Mouse (Mus musculus): ENCODE data around the gene Yif1b.
"Not testable (repeated sequence)": the region's sequence is repeated elsewhere in the genome, so short reads cannot be mapped to it uniquely, and the experiment has no call there.

The Yif1b gene

DNA sequence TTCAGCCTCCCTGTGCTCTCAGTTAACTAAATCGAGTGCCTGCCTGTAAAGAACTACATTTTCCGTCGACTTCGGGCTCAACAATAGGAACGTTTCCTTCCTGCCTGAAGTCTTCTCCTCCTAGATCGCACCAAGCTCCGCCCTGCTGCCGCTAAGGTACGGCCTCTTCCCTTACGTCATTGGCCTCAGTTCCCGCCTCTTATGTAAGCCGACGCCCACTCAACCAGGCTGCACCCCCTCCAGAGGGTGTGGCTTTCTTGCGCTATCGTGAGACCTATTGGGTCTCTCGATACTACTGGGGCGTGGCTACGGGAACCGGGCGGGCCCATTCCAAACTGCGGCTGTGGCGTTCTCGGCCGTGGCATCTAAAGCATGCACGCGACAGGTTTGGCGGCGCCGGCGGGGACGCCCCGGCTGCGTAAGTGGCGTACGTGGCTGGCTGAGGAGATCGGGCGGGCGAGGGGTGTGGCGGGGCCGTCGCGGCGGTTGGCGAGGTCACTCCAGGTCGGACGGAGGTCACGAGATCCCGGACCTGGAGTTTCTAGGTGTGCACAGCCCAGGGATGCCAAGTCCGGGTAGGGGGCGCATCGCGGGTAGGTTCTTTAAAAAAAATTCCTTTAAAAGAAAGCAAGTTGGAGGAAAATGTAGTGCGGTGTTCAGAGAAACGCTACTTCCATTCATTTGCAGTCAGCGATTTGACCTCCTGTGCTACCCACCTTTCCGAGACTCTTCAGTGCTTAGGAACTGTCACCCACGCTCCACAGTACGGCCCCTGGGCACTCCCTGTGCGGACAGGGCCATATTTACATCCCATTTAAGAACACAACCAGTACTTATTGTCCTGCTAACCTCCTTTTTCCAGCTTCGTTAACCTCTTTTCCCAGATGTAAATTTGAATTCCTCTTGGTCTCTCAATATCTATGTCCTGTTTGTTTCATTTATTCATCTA, at the start of gene Yif1b:
TSS of gene Yif1b (plus strand) at position 311 of the 949 bp plus-strand sequence.
- peak; percentile 96 for ATAC-seq (ENCODE audit: insufficient number of reproducible peaks, low FRiP score, low TSS enrichment)

DNA sequence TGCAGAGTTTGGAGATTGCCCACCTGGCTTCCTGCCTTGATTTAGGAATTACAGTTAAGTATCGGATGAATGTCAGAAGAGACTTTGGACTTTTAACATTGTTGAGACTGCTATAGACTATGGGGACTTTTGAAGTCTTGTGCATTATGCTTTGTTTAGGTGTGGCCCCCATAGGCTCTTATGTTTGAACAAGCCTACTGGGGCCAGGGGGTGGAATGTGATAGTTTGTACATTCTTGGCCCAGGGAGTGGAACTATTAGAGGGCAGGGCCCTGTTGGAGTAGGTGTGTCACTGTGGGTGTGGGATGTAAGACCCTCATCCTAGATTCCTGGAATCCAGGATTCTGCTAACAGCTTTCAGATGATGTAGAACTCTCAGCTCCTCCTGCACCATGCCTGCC, 43.9 kb upstream of the Yif1b start:
- not testable (repeated sequence) for ATAC-seq (ENCODE audit: insufficient number of reproducible peaks, low FRiP score, low TSS enrichment)

DNA sequence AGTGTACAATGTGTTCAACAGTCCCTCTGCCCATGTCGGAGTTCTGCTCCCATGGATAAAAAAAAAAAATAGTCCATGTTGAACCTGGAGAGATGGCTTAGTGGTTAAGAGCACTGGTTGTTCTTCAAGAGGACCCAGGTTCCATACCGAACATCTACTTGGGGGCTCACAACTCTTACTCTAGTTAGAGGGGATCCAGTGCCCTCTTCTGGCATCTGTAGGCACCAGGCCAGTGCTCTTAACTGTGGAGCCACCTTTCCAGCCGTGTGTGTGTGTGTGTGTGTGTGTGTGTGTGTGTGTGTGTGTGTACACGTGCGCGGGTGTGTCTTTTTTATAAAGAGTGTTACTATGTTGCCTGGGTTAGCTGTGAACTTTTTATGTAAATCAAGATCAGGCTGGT, 35.6 kb upstream of the Yif1b start:
- no peak for ATAC-seq (ENCODE audit: insufficient number of reproducible peaks, low FRiP score, low TSS enrichment)

DNA sequence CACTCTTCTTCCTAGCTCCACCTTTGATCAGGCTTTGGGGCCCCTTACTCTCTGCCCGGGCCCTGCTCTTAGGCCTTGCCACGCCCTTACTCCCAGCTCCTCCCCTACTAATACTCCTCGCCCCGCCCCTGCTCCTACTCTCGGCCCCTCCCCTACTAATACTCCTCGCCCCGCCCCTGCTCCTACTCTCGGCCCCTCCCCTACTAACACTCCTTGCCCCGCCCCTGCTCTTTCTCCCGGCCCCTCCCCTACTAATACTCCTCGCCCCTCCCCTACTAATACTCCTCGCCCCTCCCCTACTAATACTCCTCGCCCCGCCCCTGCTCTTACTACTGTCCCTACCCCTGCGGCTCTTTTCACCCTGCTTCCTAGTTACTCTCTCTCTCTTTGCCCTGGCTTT, 27.1 kb upstream of the Yif1b start:
- not testable (repeated sequence) for ATAC-seq (ENCODE audit: insufficient number of reproducible peaks, low FRiP score, low TSS enrichment)

DNA sequence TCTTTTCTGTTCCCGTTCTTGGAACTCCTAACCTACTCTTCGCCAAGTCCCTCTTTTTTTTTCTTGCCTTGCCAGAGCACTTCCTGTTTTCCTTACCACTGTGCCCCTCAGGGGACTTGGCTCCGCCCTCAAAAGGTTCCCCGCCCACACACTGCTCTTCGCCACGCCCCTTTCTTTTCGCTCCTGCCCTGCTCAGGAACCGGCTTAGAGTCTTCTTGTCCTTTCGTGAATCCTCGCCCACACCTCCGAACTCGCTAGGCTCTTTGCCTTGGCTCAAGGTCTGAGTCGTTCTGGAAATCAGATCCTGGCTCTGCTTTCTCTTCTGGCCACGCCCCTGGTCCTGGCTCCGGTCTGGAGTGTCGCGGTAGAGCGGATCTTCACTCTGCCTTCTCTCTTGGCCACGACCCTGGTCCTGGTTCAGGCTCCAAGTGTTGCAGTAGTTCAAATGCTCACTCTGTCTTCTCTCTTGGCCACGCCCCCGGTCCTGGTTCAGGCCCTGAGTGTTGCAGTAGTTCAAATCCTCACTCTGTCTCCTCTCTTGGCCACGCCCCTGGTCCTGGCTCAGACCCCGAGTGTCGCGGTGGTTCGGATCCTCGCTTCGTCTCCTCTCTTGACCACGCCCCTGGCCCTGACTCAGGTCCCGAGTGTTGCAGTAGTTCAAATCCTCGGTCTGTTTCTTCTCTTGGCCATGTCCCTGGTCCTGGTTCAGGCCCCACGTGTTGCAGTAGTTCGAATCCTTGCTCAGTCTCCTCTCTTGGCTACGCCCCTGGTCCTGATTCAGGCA, 26.5 kb upstream of the Yif1b start:
- ATAC-seq (ENCODE audit: insufficient number of reproducible peaks, low FRiP score, low TSS enrichment), result no peak

DNA sequence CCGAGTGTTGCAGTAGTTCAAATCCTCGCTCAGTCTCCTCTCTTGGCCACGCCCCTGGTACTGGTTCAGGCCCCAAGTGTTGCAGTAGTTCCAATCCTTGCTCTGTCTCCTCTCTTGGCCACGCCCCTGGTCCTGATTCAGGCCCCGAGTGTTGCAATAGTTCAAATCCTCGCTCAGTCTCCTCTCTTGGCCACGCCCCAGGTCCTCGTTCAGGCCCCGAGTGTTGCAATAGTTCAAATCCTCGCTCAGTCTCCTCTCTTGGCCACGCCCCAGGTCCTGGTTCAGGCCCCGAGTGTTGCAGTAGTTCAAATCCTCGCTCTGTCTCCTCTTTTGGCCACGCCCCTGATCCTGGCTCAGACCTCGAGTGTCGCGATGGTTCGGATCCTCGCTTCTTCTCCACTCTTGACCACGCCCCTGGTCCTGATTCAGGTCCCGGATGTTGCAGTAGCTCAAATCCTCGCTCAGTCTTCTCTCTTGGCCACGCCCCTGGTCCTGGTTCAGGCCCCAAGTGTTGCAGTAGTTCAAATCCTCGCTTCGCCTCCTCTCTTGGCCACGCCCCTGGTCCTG, 25.8 kb upstream of the Yif1b start:
- no peak for ATAC-seq (ENCODE audit: insufficient number of reproducible peaks, low FRiP score, low TSS enrichment)

DNA sequence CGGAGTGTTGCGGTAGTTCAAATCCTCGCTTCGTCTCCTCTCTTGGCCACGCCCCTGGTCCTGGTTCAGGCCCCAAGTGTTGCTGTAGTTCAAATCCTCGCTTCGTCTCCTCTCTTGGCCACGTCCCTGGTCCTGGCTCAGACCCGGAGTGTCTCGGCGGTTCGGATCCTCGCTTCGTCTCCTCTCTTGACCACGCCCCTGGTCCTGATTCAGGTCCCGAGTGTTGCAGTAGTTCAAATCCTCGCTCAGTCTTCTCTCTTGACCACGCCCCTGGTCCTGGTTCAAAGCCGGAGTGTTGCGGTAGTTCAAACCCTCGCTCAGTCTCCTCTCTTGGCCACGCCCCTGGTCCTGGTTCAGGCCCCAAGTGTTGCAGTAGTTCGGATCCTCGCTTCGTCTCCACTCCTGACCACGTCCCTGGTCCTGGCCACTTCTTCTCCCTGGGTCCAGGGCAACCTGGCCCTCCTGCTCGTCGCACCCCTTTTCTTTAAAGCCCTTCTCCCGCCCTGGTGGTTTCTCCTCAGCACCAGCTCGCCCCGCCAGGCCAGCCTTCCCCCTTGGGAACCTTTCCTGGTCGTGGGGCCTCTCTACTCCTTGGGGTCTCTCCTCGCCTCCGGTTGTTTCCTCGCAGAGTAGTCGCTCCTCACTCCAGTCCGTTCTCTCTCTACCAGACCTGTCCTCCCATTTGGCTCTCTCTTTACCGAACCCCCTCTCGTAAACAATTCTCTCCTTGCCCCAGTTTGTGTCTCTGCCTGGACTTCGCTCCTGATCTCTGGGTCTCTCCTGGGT, 25.2 kb upstream of the Yif1b start:
- ATAC-seq (ENCODE audit: insufficient number of reproducible peaks, low FRiP score, low TSS enrichment), result not testable (repeated sequence)

DNA sequence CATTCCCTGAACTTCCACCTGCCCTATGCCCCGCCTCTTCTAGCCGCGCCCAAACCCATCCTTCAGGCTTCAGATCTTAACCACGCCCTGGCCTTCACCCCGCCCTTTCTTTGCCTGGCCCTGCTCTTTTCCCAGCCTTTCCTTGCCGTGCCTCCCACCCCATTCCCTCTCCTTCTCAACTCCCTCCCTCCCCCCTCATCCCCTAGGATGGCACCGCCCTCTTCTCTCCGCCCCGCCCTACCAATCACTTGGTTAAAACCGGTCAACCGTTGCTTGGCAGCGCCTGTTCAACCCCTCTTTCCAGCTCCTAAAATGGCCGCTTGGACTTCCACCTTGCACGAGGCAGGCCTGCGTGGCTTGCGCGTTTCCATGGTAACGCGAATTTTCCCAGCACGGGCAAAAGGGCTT, 24.4 kb upstream of the Yif1b start, which contains the start of gene Catsperg1:
TSS of gene Catsperg1 (minus strand) at position 361 of the 408 bp plus-strand sequence.
- no peak for ATAC-seq (ENCODE audit: insufficient number of reproducible peaks, low FRiP score, low TSS enrichment)

DNA sequence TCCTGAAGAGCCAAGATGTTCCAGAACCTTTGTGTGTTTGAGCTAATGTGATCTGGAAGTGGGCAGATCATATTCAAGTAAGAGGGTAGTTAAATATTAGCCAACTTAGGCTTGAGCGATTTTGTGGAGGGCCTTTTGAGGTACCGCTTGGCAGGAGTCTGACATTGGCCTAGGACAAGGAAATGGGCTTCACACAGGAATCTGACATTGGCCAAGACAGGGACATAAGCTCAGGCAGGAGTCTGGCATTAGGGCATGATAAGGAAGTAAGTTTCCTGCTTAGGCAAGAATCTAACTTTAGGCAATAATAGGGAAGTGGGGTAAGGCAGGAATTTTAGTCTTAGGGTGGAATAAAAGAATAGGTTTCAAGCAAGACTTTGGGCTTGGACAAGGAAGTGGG, 23.9 kb upstream of the Yif1b start:
- ATAC-seq (ENCODE audit: insufficient number of reproducible peaks, low FRiP score, low TSS enrichment), result no peak

DNA sequence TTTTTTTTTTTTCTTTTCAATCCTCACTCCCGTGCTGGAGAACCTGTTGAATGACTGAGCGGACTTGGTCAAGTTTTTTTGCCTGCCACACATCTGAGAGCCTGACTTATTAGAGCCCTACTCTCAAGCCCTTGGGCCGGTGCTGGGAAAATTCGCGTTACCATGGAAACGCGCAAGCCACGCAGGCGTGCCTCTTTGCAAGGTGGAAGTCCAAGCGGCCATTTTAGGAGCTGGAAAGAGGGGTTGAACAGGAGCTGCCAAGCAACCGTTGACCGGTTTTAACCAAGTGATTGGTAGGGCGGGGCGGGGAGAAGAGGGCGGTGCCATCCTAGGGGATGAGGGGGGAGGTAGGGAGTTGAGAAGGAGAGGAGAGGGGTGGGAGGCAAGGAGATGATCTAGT, 23.3 kb upstream of the Yif1b start:
- ATAC-seq (ENCODE audit: insufficient number of reproducible peaks, low FRiP score, low TSS enrichment), result no peak

DNA sequence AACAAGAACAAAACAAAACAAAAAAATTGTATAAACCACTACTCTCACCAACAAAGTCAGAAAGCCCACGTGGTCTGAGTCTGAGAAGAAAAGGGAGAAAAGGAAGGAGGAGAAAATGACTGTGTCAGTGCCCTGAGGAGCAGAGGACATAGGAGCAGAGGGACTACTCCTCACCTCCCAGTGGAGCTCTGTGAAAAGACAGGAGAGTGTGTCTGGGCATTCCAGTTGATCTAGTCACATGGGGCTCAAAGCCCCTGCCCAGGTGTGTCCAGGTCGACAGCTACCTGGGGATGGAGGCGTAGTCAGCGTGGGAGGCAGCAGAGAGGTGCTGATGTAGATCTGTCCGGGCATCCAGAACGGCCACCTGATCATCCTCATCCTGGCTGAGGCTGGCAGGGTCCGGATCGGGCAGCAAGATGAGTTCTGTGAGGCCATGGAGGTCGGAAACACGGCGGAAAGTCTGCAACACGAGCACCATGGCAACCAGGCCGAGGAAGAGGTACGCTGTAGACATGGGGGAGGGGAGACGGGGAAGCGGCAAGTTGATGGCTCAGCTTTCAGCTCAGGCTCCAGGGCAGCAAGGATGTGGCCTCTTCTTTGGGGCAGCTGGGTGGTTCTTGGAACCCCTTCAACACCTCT, 13.3 kb upstream of the Yif1b start:
- ATAC-seq (ENCODE audit: insufficient number of reproducible peaks, low FRiP score, low TSS enrichment), result no peak

DNA sequence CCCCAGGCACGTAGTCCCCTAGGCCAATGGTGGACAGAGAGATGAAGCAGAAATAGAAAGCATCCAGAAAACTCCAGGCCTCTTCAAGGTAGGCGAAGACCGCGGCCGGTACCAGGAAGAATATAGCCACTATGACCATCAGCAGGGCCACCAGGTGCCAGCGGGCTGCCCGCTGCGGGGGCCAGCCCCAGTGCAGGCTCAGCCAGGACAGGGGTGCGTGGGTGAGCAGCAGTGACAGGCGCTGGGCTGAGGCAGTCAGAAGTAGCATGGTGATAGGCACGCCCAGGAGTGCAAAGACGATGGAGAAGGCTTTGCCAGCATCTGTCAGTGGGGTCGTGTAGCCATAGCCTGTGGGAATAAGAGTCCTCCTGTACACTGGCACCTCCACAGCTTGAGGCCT, 12.6 kb upstream of the Yif1b start:
- ATAC-seq (ENCODE audit: insufficient number of reproducible peaks, low FRiP score, low TSS enrichment), result no peak

DNA sequence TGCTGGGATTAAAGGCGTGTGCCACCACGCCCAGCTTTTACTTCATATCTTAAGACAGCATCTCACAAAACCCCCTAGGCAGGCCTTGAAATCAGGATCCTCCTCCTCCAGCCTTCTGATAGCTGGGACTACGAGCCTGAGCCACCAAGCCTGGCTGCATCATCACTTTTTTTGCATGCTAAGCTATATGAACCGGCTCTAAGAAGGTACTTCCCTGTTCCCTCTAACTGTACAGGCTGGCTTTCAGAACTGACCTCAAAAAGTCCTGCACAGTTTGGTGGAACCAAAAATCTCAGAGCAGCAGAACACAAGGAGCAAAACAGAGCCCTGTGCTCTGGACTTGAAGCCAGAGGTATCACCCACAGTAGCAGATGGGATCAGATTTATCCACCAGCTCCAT, 9.9 kb upstream of the Yif1b start:
- no peak for ATAC-seq (ENCODE audit: insufficient number of reproducible peaks, low FRiP score, low TSS enrichment)

DNA sequence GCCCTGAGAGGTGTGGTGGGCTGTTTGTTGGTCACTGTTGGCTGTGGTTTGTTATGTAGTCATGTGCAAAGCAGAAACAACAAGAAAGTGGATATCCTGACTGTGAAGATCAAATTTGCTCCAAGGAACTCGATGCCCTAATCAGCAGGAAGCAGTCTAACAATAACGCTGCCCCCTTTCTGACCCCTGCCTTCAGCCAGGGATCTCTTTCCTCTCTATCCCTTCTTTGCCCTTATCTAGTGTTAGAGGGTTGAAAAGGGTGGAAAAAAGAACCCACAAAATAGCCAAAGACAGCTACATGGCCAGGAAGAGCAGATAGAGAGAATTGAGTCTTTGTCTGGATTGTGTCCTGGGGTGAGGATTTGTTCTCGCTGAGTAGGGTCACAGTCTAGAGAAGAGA, 7.6 kb upstream of the Yif1b start:
- ATAC-seq (ENCODE audit: insufficient number of reproducible peaks, low FRiP score, low TSS enrichment), result no peak

DNA sequence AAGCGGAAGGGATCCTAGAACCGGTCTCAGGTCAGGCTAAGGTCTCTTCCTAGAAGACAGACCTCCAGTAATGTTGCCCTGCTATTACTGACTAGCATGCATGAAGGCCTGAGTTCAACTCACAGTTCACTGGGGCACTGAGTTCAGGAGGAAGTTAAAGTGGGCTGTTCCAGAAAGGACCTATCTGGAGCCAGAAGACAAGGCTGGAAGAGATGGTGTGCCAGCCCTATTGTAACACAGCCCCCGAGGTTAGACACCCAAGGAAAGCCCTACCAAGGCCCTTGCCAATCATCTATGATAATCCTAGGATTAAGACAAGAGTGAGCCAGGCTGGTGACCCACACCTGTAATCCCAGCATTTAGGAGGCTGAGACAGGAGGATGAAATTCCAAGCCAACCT, 6.6 kb upstream of the Yif1b start:
- no peak for ATAC-seq (ENCODE audit: insufficient number of reproducible peaks, low FRiP score, low TSS enrichment)

DNA sequence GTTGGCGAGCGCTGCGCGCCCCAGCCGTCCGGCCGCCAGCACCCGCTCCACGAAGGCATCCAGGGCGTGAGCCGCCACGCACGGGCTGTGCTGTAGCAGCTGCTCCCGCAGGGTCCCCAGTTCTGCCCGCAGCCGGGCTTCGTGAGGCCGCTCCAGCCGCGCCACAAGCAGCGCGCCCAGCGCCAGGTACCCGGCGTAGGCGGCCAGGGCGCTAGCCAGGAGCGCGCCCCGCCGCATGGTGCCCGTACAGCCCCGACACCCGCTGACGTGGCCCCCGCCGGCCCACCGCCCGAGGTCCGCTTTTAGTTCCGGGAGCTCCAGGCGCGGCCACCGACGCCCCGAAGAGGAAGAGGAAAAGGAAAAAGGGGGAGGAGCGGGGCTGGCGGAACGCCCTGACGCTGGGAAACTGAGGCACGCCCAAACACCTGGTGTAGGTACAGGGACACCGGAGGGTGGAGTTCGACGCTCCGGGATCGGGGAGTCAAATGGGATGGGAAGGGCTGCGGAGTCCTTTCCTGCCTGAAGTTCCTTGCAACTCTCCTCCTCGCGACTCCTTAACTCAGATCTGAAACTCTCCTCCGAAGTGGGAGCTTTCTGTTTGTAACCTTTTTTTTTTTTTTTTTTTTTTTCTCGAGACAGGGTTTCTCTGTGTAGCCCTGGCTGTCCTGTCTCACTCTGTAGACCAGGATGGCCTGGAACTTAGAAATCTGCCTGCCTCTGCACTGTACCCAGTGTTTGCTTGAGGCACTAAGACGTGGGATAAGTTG, 5.7 kb upstream of the Yif1b start, which contains the start of gene Kcnk6:
TSS of gene Kcnk6 (minus strand) at position 269 of the 767 bp plus-strand sequence.
- ATAC-seq (ENCODE audit: insufficient number of reproducible peaks, low FRiP score, low TSS enrichment), result no peak

DNA sequence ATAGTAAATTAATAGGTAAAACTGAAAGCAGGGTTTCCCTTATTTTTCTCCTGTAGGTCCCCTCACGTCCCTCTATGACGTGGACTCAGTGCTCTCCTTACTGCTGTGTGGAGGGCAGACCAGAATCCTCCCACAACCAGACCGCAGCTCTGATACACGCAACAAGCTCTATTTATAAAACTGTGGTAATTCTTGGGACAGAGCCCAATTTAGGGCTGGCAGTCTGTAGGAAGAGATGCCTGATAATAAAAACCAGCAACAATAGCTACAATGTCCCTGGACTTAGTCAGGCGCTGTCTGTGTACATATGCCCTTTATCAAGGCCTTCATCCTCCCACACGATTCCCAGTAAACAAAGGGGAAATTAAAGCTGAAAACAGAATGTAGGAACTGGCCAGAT, 4.4 kb upstream of the Yif1b start:
- ATAC-seq (ENCODE audit: insufficient number of reproducible peaks, low FRiP score, low TSS enrichment), result no peak

DNA sequence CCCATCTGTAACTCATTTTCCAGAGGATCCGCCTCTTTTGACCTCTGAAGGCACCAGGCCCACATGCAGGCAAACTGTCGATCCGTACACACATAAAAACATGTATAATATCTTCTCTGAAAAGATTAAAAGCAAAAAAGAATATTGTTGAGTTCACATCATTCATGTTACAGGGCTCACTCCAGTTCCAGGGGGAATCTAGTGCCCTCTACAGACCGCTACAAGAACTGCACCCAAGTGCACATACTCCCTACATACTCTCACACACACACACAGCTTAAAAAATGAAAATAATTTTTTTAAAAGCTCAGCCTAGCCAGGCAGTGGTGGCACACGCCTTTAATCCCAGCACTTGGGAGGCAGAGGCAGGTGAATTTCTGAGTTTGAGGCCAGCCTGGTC, 3.5 kb upstream of the Yif1b start:
- no peak for ATAC-seq (ENCODE audit: insufficient number of reproducible peaks, low FRiP score, low TSS enrichment)

DNA sequence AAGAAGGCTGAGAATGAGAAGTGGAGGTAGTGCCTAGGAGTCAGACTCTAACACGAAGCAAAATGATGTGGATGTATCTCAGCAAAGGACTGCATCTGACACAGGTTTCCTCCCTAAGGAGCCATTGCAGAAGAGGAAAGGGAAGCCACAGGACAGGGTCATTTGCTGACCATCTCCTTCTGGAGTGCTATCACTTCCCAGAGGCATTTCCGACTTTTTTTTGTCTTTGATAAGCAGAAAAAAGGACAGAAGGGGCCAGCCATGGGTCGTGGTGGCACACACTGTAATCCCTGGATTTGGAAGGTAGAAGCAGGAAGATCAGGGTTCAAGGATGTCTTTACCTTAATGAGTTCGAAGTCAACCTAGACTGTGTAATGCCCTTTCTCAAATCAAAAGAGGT, 1.5 kb upstream of the Yif1b start:
- no peak for ATAC-seq (ENCODE audit: insufficient number of reproducible peaks, low FRiP score, low TSS enrichment)

Data from cerebellum, adult (tissue).